Mouse (Mus musculus) heart, adult 2 months (tissue): ENCODE data around the gene Pmpcb. TPM values are rescaled to one million over a fixed set of nuclear protein-coding genes. Genes with fewer than 3 reads are reported as not detected.
"Not testable (repeated sequence)": the region's sequence is repeated elsewhere in the genome, so short reads cannot be mapped to it uniquely, and the experiment has no call there.

Experiments
- DNase-seq, 2 experiments: peaks; one replicate each; pipeline ENCODE4 v3.0.0; 2021
- H3K27ac ChIP-seq: fragments of 200-600 bp; 2 replicates; pipeline ENCODE4 v1.8.1; 2022
- H3K27me3 ChIP-seq: fragments of 200-500 bp; 2 replicates; pipeline ENCODE4 v1.6.1; 2012; ENCODE audit warnings: mild to moderate bottlenecking, low read length, inconsistent platforms, mixed read lengths; ENCODE audit not compliant: control insufficient read depth, insufficient read depth
- H3K36me3 ChIP-seq: fragments of 200-500 bp; 2 replicates; pipeline ENCODE4 v1.6.1; 2012; ENCODE audit warnings: low read length, inconsistent platforms; ENCODE audit not compliant: control insufficient read depth, insufficient read depth
- H3K4me1 ChIP-seq: fragments of 200-500 bp; 2 replicates; pipeline ENCODE4 v1.6.1; 2011; ENCODE audit warnings: low read length; ENCODE audit not compliant: control insufficient read depth, insufficient read depth
- H3K4me3 ChIP-seq: fragments of 200-600 bp; 2 replicates; pipeline ENCODE4 v1.8.1; 2022
- H3K79me2 ChIP-seq: fragments of 200-500 bp; replicated peaks from 2 replicates; pipeline ENCODE4 v1.6.1; 2012; ENCODE audit warnings: mild to moderate bottlenecking, inconsistent platforms, low read length, moderate library complexity, mixed read lengths; ENCODE audit not compliant: control insufficient read depth, insufficient read depth
- H3K9ac ChIP-seq: fragments of 200-500 bp; 2 replicates; pipeline ENCODE4 v1.6.1; 2012; ENCODE audit warnings: low read depth, mild to moderate bottlenecking, control low read depth, inconsistent platforms, low read length, mixed read lengths
- CTCF ChIP-seq: fragments of 200-600 bp; IDR thresholded peaks from 2 replicates; pipeline ENCODE4 v1.8.1; 2022; ENCODE audit warnings: antibody characterized with exemption, mild to moderate bottlenecking, moderate library complexity
- EP300 ChIP-seq: fragments of 200-500 bp; IDR thresholded peaks from 2 replicates; pipeline ENCODE4 v1.6.1; 2011; ENCODE audit warnings: low read depth, low read length, control low read depth; ENCODE audit not compliant: insufficient read depth
- POLR2A ChIP-seq: fragments of 200-500 bp; IDR thresholded peaks from 2 replicates; pipeline ENCODE4 v1.6.1; 2011; ENCODE audit warnings: mild to moderate bottlenecking, low read depth, low read length, control low read depth; ENCODE audit not compliant: insufficient read depth
- WGBS: fragments of 180-500 bp; shearing (Covaris S2); methylation state at CpG from one replicate; pipeline ENCODE4 v1.1.7; 2018; 5-methylcytosine and 5-hydroxymethylcytosine counted together
- intact Hi-C: fragments of 180-260 bp; cut with DNase I; formaldehyde crosslinking; loops from one replicate; pipeline ENCODE4 v1.15.1; 2025
- long read RNA-seq: library from polyadenylated mRNA; stranded (forward); transcript quantifications from one replicate; pipeline ENCODE4 v2.0.0, GENCODE M21; 2021
- polyA plus RNA-seq: library from polyadenylated mRNA; depleted of rRNA; stranded (reverse); fragments of >200 nt; gene quantifications from 2 replicates; pipeline ENCODE4 v1.2.3, GENCODE M21; 2012; rRNA removed
- total RNA-seq, 2 experiments: library from RNA; stranded (reverse); gene quantifications; 2 replicates each; pipeline ENCODE4 v1.2.3; 2021

Pmpcb gene
- total RNA-seq, result 100 to 1,000 TPM; 250 to 288 TPM
- 99.0 and 192 TPM in 2 replicates for polyA plus RNA-seq
- long read RNA-seq, transcript Pmpcb-201 (13 exons, 1,615 nt), result major isoform, 126 of 137 reads
- long read RNA-seq, partial matches to known transcripts, result 8 of 137 reads
- long read RNA-seq, other reads (novel, unspliced or antisense), result 3 of 137 reads

- under 1% methylated on average over 42 of the region's 42 CpGs for WGBS
- Histone ChIP-seq H3K4me1 (peaks cover 5% of the 10 kb centered on the region), H3K9ac (peak within 1 kb of the TSS; percentile 83), H3K27ac (peak within 1 kb of the TSS; percentile 90), H3K79me2 (no peaks in the 10 kb centered on the region), H3K36me3 (no peaks in the 10 kb centered on the region; the same call in 1 of the 2 replicates), H3K4me3 (peak within 1 kb of the TSS; percentile 85), H3K27me3 (no peaks in the 10 kb centered on the region)
- peak; percentile 88 to 89 for DNase-seq
- intact Hi-C loops, result loop anchor here (1.0 kb wide), 2 partner anchors 36 to 48 kb away; partner anchors contain the start of genes Dnajc2, Napepld and Psmc2
- TF ChIP-seq CTCF (no peak; the same call in 1 of the 2 replicates), POLR2A (peak; percentile 57), EP300 (peak; percentile 67; the same call in 1 of the 2 replicates)
These were observed at the start of gene Pmpcb for GRCm38 (mm10) chr5:21736956-21737585. TSS of gene Pmpcb (plus strand) at chr5:21737141.

GRCm38 (mm10) chr5:21692230-21692629, 44.7 kb upstream of the Pmpcb start:
- TF ChIP-seq POLR2A (no peak), EP300 (no peak), CTCF (no peak)
- H3K9ac ChIP-seq, result no peak overlapping the region
- H3K79me2 ChIP-seq, result no peaks in the 10 kb centered on the region
- no peak overlapping the region for H3K4me3 ChIP-seq
- no peaks in the 10 kb centered on the region for H3K4me1 ChIP-seq
- no peak for DNase-seq
- H3K27me3 ChIP-seq, result no peaks in the 10 kb centered on the region
- no peak overlapping the region for H3K27ac ChIP-seq
- H3K36me3 ChIP-seq, result no peaks in the 10 kb centered on the region
- intact Hi-C loops, result no loop called here
- 89% methylated on average over 5 of the region's 5 CpGs for WGBS

- TF ChIP-seq EP300, result no peak
- TF ChIP-seq POLR2A, result no peak
- no peak for TF ChIP-seq CTCF
- H3K36me3 ChIP-seq, result no peaks in the 10 kb centered on the region
- no peak overlapping the region for H3K27ac ChIP-seq
- intact Hi-C loops, result no loop called here
- no peaks in the 10 kb centered on the region for H3K4me1 ChIP-seq
- H3K4me3 ChIP-seq, result no peak overlapping the region
- H3K79me2 ChIP-seq, result no peaks in the 10 kb centered on the region
- H3K9ac ChIP-seq, result no peak overlapping the region
- 64% methylated on average over 3 of the region's 3 CpGs for WGBS
- H3K27me3 ChIP-seq, result no peaks in the 10 kb centered on the region
- DNase-seq, result no peak
These were observed 43.5 kb upstream of the Pmpcb start for GRCm38 (mm10) chr5:21693372-21693870.

GRCm38 (mm10) chr5:21694854-21695490, 42.0 kb upstream of the Pmpcb start:
- no peak for DNase-seq
- H3K79me2 ChIP-seq, result no peaks in the 10 kb centered on the region
- H3K4me3 ChIP-seq, result no peak overlapping the region
- no peaks in the 10 kb centered on the region for H3K36me3 ChIP-seq
- H3K9ac ChIP-seq, result no peak overlapping the region
- no peak for TF ChIP-seq CTCF
- TF ChIP-seq EP300, result no peak
- TF ChIP-seq POLR2A, result no peak
- H3K27ac ChIP-seq, result no peak overlapping the region
- intact Hi-C loops, result no loop called here
- 78% methylated on average over 3 of the region's 3 CpGs for WGBS
- no peaks in the 10 kb centered on the region for H3K4me1 ChIP-seq
- H3K27me3 ChIP-seq, result no peaks in the 10 kb centered on the region

GRCm38 (mm10) chr5:21699555-21699954, 37.4 kb upstream of the Pmpcb start:
- WGBS, result 91% methylated on average over 3 of the region's 3 CpGs
- intact Hi-C loops, H3K27ac ChIP-seq, H3K9ac ChIP-seq, H3K36me3 ChIP-seq, H3K4me3 ChIP-seq, H3K79me2 ChIP-seq, H3K27me3 ChIP-seq, DNase-seq, H3K4me1 ChIP-seq: not testable (repeated sequence)
